In the genomic region with DNA sequence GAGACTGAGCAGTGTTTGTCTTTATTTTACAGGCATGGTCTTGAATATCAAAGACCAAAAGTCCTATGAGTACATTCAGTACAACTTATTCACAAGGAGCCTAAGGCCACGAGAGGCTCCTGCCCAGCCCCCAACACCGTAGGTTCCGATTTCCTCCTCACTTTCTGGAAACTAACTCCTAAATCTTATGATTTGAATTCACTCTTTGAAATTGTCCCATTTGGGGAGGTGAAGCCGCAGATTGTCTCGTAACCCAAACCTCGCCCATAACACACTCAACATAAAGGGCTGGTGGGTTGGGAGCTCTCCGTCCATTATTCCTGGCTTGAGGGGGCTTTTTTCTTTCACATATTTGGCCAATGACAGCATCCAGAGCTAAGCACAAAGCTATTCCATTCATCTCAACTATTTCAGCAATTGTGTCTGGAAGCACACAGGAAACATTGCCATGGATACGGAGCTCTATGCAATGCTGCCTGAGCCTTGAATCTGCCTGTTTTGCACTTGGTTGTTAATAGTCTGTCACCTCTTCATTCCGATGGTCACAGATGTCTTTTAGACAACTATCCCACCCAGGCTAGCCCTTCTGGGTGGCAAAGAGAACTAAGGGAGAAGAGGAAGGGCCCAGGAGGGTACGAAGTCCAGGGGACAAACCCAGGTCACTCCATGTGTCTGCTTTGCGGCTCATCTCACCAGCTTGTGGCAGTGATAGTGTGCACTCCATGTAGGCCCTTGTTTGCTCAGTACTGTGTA, we compare ENCODE assay signal across 10 mouse cellular contexts.
DNase-seq lines count a peak whose midpoint lies in the region; ATAC-seq and TF ChIP-seq lines count a peak whose summit lies in the region.
"Had no signal": no experiment of that assay in that cellular context is flagged by ENCODE, and none has a peak within 500 bp of the region (broad histone marks: within the 10 kb centered on the region; RNA-seq: fewer than 3 reads in every experiment).

No protein-coding gene starts in this region.

- ATAC-seq in kidney, embryonic 14.5 days (ENCODE audit: low FRiP score, low TSS enrichment), result no peak
- ATAC-seq in hindbrain, embryonic 11.5 days (ENCODE audit: low FRiP score), result peak; percentile 70
- ATAC-seq in midbrain, embryonic 15.5 days (replicated peaks), result peak; percentile 40

- TF ChIP-seq CTCF in brain, embryonic 14.5 days (IDR thresholded peaks at IDR 0.05; ENCODE audit: borderline replicate concordance, extremely low read depth, insufficient read depth, insufficient read length), result no peak

- peaks cover 47% of the 10 kb centered on the region for H3K4me1 ChIP-seq in kidney, embryonic 14.5 days (ENCODE audit: control insufficient read depth, insufficient read depth, low read length)
- H3K4me1 ChIP-seq in hindbrain, embryonic 11.5 days (replicated peaks; ENCODE audit: control insufficient read depth, insufficient read depth, low read length), result peaks cover 35% of the 10 kb centered on the region
- peaks cover 58% of the 10 kb centered on the region for H3K4me1 ChIP-seq in midbrain, embryonic 15.5 days

- H3K9ac ChIP-seq in kidney, embryonic 14.5 days (ENCODE audit: low read depth, low read length), result no peak overlapping the region
- H3K9ac ChIP-seq in hindbrain, embryonic 11.5 days (ENCODE audit: low read depth, low read length), result no peak overlapping the region
- H3K9ac ChIP-seq in midbrain, embryonic 15.5 days, result no peak overlapping the region
- H3K9ac ChIP-seq: liver, embryonic 14.5 days had no signal

- H3K4me3 ChIP-seq in kidney, embryonic 14.5 days (ENCODE audit: low read length), result no peak overlapping the region
- H3K4me3 ChIP-seq in hindbrain, embryonic 11.5 days (ENCODE audit: low read depth, low read length), result no peak overlapping the region
- H3K4me3 ChIP-seq in midbrain, embryonic 15.5 days, result no peak overlapping the region

- DNase-seq in kidney, postnatal 36 days, result no peak
- peak; percentile 91 for DNase-seq in brain, embryonic 14.5 days (ENCODE audit: low read depth)
- DNase-seq in hindbrain, embryonic 11.5 days (ENCODE audit: low spot score), result peak; percentile 59
- DNase-seq in gastrocnemius, adult 8-10 months (ENCODE audit: low spot score in 2 of 2), result no peak
- DNase-seq in spleen, adult 12 weeks (ENCODE audit: low spot score), result no peak
- DNase-seq in spleen, postnatal 4 days (ENCODE audit: low spot score in 2 of 2), result no peak
- DNase-seq: heart, postnatal 10 days had no signal

- no peak overlapping the region for H3K4me2 ChIP-seq in kidney, embryonic 14.5 days (replicated peaks; ENCODE audit: low read depth, low read length)
- H3K4me2 ChIP-seq in hindbrain, embryonic 11.5 days (replicated peaks; ENCODE audit: low read depth, low read length), result no peak overlapping the region
- H3K4me2 ChIP-seq in midbrain, embryonic 15.5 days, result no peak overlapping the region

- H3K9me3 ChIP-seq in kidney, embryonic 14.5 days (ENCODE audit: control insufficient read depth, low read length), result no peaks in the 10 kb centered on the region
- H3K9me3 ChIP-seq in hindbrain, embryonic 11.5 days (ENCODE audit: control insufficient read depth, low read length), result no peaks in the 10 kb centered on the region
- H3K9me3 ChIP-seq in midbrain, embryonic 15.5 days, result no peaks in the 10 kb centered on the region

- H3K27ac ChIP-seq in kidney, embryonic 14.5 days (ENCODE audit: low read depth, low read length), result peak overlapping the region; percentile 21; the same call in 1 of the 2 replicates
- peak overlapping the region; percentile 37 for H3K27ac ChIP-seq in hindbrain, embryonic 11.5 days (ENCODE audit: low read depth, low read length)
- H3K27ac ChIP-seq in midbrain, embryonic 15.5 days, result peak overlapping the region; percentile 65
- H3K27ac ChIP-seq: liver, embryonic 14.5 days had no signal

- no peaks in the 10 kb centered on the region; the same call in 1 of the 2 replicates for H3K27me3 ChIP-seq in kidney, embryonic 14.5 days (ENCODE audit: control insufficient read depth, insufficient read depth, low read length)
- H3K27me3 ChIP-seq in hindbrain, embryonic 11.5 days (ENCODE audit: control insufficient read depth, insufficient read depth, low read length), result 0 out of 2 replicates have a peak, but pooled peaks cover 4% of the 10 kb centered on the region
- H3K27me3 ChIP-seq in midbrain, embryonic 15.5 days (replicated peaks), result 0 out of 2 replicates have a peak, but pooled peaks cover 4% of the 10 kb centered on the region

- H3K36me3 ChIP-seq in kidney, embryonic 14.5 days (ENCODE audit: control insufficient read depth, insufficient read depth, low read length), result no peaks in the 10 kb centered on the region
- H3K36me3 ChIP-seq in hindbrain, embryonic 11.5 days (ENCODE audit: control insufficient read depth, insufficient read depth, low read length), result no peaks in the 10 kb centered on the region
- H3K36me3 ChIP-seq in midbrain, embryonic 15.5 days (replicated peaks), result no peaks in the 10 kb centered on the region

- 58% methylated on average over 11 of the region's 11 CpGs for WGBS in kidney, embryonic 14.5 days
- WGBS in hindbrain, embryonic 11.5 days, result 19% methylated on average over 11 of the region's 11 CpGs
- 12% methylated on average over 11 of the region's 11 CpGs for WGBS in midbrain, embryonic 15.5 days

- no peak for TF ChIP-seq POLR2A in brain, embryonic 14.5 days (IDR thresholded peaks at IDR 0.05; ENCODE audit: borderline replicate concordance, extremely low read depth, insufficient read depth, insufficient read length, poor library complexity, severe bottlenecking)

Comparison
In these comparisons a context has a peak if more than half of its experiments do, and no peak if none do; other contexts are left out.
1. DNase-seq: peak in brain, embryonic 14.5 days (single experiment) and hindbrain, embryonic 11.5 days (single experiment); none in kidney, postnatal 36 days (0 of 2), gastrocnemius, adult 8-10 months (0 of 2), spleen, adult 12 weeks (single experiment) and spleen, postnatal 4 days (0 of 2).
2. Peak in every context shown above with its lines, with median percentiles within 50 percentile points of each other: H3K27ac ChIP-seq.